8 mouse cellular contexts compared by ENCODE assay signal in genomic region chr11:120672687-120673593, GRCm38 (mm10). TPM values are rescaled to one million over a fixed set of nuclear protein-coding genes. Genes with fewer than 3 reads are reported as not detected.
DNase-seq lines count a peak whose midpoint lies in the region; ATAC-seq lines count a peak whose summit lies in the region.

Gene Aspscr1 (plus strand): TSS chr11:120672973.

- DNase-seq in adrenal gland, adult (ENCODE audit: inconsistent age in 2 of 2, low spot score in 1 of 2), result peak; percentile 97 to 99
- DNase-seq in embryo, embryonic 10.5 days (ENCODE audit: low spot score), result peak; percentile 97
- peak; percentile 96 for DNase-seq in gastrocnemius, postnatal 25 days
- DNase-seq in intestine, embryonic 14.5 days (ENCODE audit: low spot score), result peak; percentile 95
- DNase-seq in left cerebral cortex, postnatal 14 days (ENCODE audit: low spot score in 2 of 2), result peak; percentile 92 to 93
- peak; percentile 95 for DNase-seq in mesoderm, embryonic 11.5 days (ENCODE audit: low read depth, low spot score)
- peak; percentile 90 for DNase-seq in right cerebral cortex, postnatal 36 days (ENCODE audit: low spot score in 2 of 2)
- peak; percentile 96 for DNase-seq in yolk sac, embryonic 10.5 days (ENCODE audit: low spot score)

- WGBS in intestine, embryonic 14.5 days, result under 1% methylated on average over 78 of the region's 83 CpGs

- peak within 1 kb of the TSS; percentile 72 for H3K9ac ChIP-seq in intestine, embryonic 14.5 days (ENCODE audit: low read length)

- H3K4me1 ChIP-seq in intestine, embryonic 14.5 days (replicated peaks; ENCODE audit: control insufficient read depth, insufficient read depth, low read length), result no peaks in the 10 kb centered on the region; the same call in 1 of the 2 replicates

- peak within 1 kb of the TSS; percentile 66 for H3K4me3 ChIP-seq in intestine, embryonic 14.5 days (ENCODE audit: low read depth, low read length)

- H3K4me2 ChIP-seq in intestine, embryonic 14.5 days (ENCODE audit: low read length), result peak within 1 kb of the TSS; percentile 56

- peak; percentile 98 for ATAC-seq in intestine, embryonic 14.5 days (replicated peaks; ENCODE audit: low FRiP score, low TSS enrichment, low read depth)

- intact Hi-C loops in left cerebral cortex, postnatal 14 days (cut with DNase I), result no loop called here

- no peaks in the 10 kb centered on the region for H3K9me3 ChIP-seq in intestine, embryonic 14.5 days (ENCODE audit: control insufficient read depth, low read length)

- no peaks in the 10 kb centered on the region for H3K27me3 ChIP-seq in intestine, embryonic 14.5 days (replicated peaks; ENCODE audit: control insufficient read depth, insufficient read depth, low read length)

- H3K36me3 ChIP-seq in intestine, embryonic 14.5 days (ENCODE audit: control insufficient read depth, insufficient read depth, low read length), result 0 out of 2 replicates have a peak, but pooled peaks cover 20% of the 10 kb centered on the region

- peak within 1 kb of the TSS; percentile 84 for H3K27ac ChIP-seq in intestine, embryonic 14.5 days (ENCODE audit: low read depth)

RNA-seq across cellular contexts. Expression of gene Aspscr1, which starts in this region (rescaled TPM):
- total RNA-seq in gastrocnemius, postnatal 25 days (2021), result 10 to 100 TPM; 25.8 to 28.8 TPM
- polyA plus RNA-seq in intestine, embryonic 14.5 days (2014; fragmentation: Nextera tagmentation; extraction: Ambion mirVana), result 93.2 and 104 TPM in 2 replicates
- total RNA-seq in left cerebral cortex, postnatal 14 days (2021), result 10 to 100 TPM; 50.0 to 59.5 TPM

Comparison
In these comparisons a context has a peak if more than half of its experiments do, and no peak if none do; other contexts are left out.
1. Peak in every context shown above with its lines: DNase-seq, ATAC-seq, H3K4me3 ChIP-seq and H3K27ac ChIP-seq.